Mouse (Mus musculus) layer of hippocampus, postnatal 36 days (tissue): ENCODE data around the gene Onecut3. TPM values are rescaled to one million over a fixed set of nuclear protein-coding genes. Genes with fewer than 3 reads are reported as not detected.
A peak's percentile ranks its signal among the peaks of the same experiment; 100 is the strongest.

ENCODE experiments used
- DNase-seq, 2 experiments: peaks; one replicate each; pipeline ENCODE4 v3.0.0; 2022
- total RNA-seq, 2 experiments: library from RNA; stranded (reverse); gene quantifications; 2 replicates each; pipeline ENCODE4 v1.2.3; 2021

Gene Onecut3
- total RNA-seq, 2 experiments from 2014 or later = 0.08 TPM; not detected in 1

- no peak for DNase-seq
Observed at GRCm38 (mm10) chr10:80504724-80505123, 10.1 kb downstream of the Onecut3 start.

GRCm38 (mm10) chr10:80506222-80506621 is 11.6 kb downstream of the Onecut3 start:
- DNase-seq = peak; percentile 33 to 54

GRCm38 (mm10) chr10:80509412-80510272 is 15.0 kb downstream of the Onecut3 start:
- peak; percentile 59 to 73 for DNase-seq

GRCm38 (mm10) chr10:80510273-80510660 is 15.6 kb downstream of the Onecut3 start:
- no peak for DNase-seq

- no peak for DNase-seq
Observed at GRCm38 (mm10) chr10:80513739-80514138, 19.1 kb downstream of the Onecut3 start.

GRCm38 (mm10) chr10:80519287-80519686 is 24.7 kb downstream of the Onecut3 start:
- DNase-seq = no peak

- DNase-seq = no peak
Observed at GRCm38 (mm10) chr10:80523299-80523698, 28.7 kb downstream of the Onecut3 start.

- no peak for DNase-seq
Observed at GRCm38 (mm10) chr10:80526172-80526571, 31.5 kb downstream of the Onecut3 start.

GRCm38 (mm10) chr10:80532783-80533182 is 38.1 kb downstream of the Onecut3 start:
- no peak for DNase-seq

GRCm38 (mm10) chr10:80533704-80534103 is 39.1 kb downstream of the Onecut3 start:
- DNase-seq = no peak

GRCm38 (mm10) chr10:80535071-80535470 is 40.4 kb downstream of the Onecut3 start:
- DNase-seq = no peak

GRCm38 (mm10) chr10:80535711-80536110 is 41.1 kb downstream of the Onecut3 start:
- no peak for DNase-seq

- no peak for DNase-seq
Observed at GRCm38 (mm10) chr10:80538180-80538579, 43.5 kb downstream of the Onecut3 start.

GRCm38 (mm10) chr10:80538710-80539394 is 44.2 kb downstream of the Onecut3 start, which contains the start of gene Atp8b3:
Gene Atp8b3, minus strand, starts transcription at chr10:80539124.
- DNase-seq = no peak

- no peak for DNase-seq
Observed at GRCm38 (mm10) chr10:80539493-80539892, 44.9 kb downstream of the Onecut3 start.

GRCm38 (mm10) chr10:80543873-80544272 is 49.2 kb downstream of the Onecut3 start:
- DNase-seq = no peak

- no peak for DNase-seq
Observed at GRCm38 (mm10) chr10:80545590-80545989, 51.0 kb downstream of the Onecut3 start.

- no peak for DNase-seq
Observed at GRCm38 (mm10) chr10:80546945-80547344, 52.3 kb downstream of the Onecut3 start.

- no peak for DNase-seq
Observed at GRCm38 (mm10) chr10:80547539-80547938, 52.9 kb downstream of the Onecut3 start.

GRCm38 (mm10) chr10:80548428-80549006 is 53.9 kb downstream of the Onecut3 start:
- DNase-seq = no peak

GRCm38 (mm10) chr10:80549279-80549678 is 54.6 kb downstream of the Onecut3 start:
- DNase-seq = no peak

- DNase-seq = no peak
Observed at GRCm38 (mm10) chr10:80552364-80552763, 57.7 kb downstream of the Onecut3 start.

- DNase-seq = no peak
Observed at GRCm38 (mm10) chr10:80553575-80553974, 58.9 kb downstream of the Onecut3 start.
